Mouse (Mus musculus): ENCODE measurements around the gene Gm3045. TPM values are rescaled to one million over a fixed set of nuclear protein-coding genes. Genes with fewer than 3 reads are reported as not detected.
A peak's percentile ranks its signal among the peaks of the same experiment; 100 is the strongest.

Gene Gm3045
- polyA plus RNA-seq, 1 experiment from 2014 or later: not detected

DNA sequence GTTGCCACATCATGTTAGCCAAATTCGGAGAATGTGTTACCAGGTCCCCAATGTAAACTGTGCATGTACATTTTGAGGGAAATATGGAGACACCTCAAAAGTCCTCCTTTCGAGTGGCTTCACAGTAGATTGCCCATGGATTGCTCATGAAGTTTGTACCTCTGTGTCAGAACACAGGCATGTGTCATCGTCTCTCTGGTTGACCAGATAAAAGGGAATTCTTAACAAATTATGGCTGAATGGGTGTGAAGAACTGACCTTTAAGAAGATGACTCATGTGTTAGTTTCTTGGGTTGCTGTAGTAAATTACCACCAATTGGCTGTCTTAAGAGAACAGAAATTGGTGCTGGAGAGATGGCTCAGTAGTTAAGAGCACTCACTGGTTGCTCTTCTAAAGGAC, 17.7 kb downstream of the Gm3045 start:
- Histone ChIP-seq H3K36me3 (no peaks in the 10 kb centered on the region), H3K4me2 (replicated peaks) (no peak overlapping the region), H3K4me3 (replicated peaks) (no peak overlapping the region), H3K27ac (no peak overlapping the region), H3K9me3 (no peaks in the 10 kb centered on the region), H3K9ac (no peak overlapping the region), H3K4me1 (replicated peaks) (no peaks in the 10 kb centered on the region), H3K27me3 (replicated peaks) (peaks cover 18% of the 10 kb centered on the region)
- 83% methylated on average over 3 of the region's 3 CpGs for WGBS
- ATAC-seq: no peak

- Histone ChIP-seq H3K9me3 (no peaks in the 10 kb centered on the region), H3K4me2 (replicated peaks) (no peak overlapping the region), H3K4me1 (replicated peaks) (no peaks in the 10 kb centered on the region), H3K27me3 (replicated peaks) (peaks cover 9% of the 10 kb centered on the region), H3K4me3 (replicated peaks) (no peak overlapping the region), H3K36me3 (no peaks in the 10 kb centered on the region), H3K9ac (no peak overlapping the region), H3K27ac (no peak overlapping the region)
- ATAC-seq: no peak
- 74% methylated on average over 6 of the region's 6 CpGs for WGBS
Measured at GRCm38 (mm10) chr13:56444996-56445395, 18.6 kb downstream of the Gm3045 start.

GRCm38 (mm10) chr13:56449239-56450030, 23.0 kb downstream of the Gm3045 start:
- no peak overlapping the region for H3K9ac ChIP-seq
- no peak overlapping the region for H3K27ac ChIP-seq
- H3K36me3 ChIP-seq: no peaks in the 10 kb centered on the region
- H3K4me1 ChIP-seq (replicated peaks): no peaks in the 10 kb centered on the region
- no peak for ATAC-seq
- 75% methylated on average over 10 of the region's 10 CpGs for WGBS
- H3K4me2 ChIP-seq (replicated peaks): no peak overlapping the region
- H3K4me3 ChIP-seq (replicated peaks): no peak overlapping the region
- no peaks in the 10 kb centered on the region for H3K9me3 ChIP-seq
- H3K27me3 ChIP-seq (replicated peaks): no peaks in the 10 kb centered on the region

DNA sequence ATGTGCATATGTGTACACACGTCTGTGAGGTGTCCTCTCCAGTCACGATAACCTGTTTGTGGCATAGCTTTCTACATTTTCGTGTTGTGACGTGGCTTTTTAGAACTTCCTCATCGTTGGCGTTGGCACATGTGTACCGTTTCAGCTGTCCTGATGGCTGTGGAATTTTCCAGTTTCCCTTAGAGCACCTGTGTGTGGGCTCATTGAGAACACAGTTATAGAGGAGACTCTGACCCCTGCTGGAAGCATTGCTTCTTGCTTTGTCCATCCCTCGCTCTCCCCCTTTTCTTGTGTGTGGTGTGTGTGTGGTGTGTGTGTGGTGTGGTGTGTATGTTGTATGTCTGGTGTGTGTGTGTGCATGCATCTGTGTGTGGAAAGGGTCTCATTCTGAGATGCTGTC, 23.6 kb downstream of the Gm3045 start:
- H3K9me3 ChIP-seq: no peaks in the 10 kb centered on the region
- no peak overlapping the region for H3K4me3 ChIP-seq (replicated peaks)
- H3K4me2 ChIP-seq (replicated peaks): no peak overlapping the region
- H3K4me1 ChIP-seq (replicated peaks): no peaks in the 10 kb centered on the region
- no peaks in the 10 kb centered on the region for H3K36me3 ChIP-seq
- H3K27me3 ChIP-seq (replicated peaks): no peaks in the 10 kb centered on the region
- 79% methylated on average over 8 of the region's 8 CpGs for WGBS
- no peak overlapping the region for H3K27ac ChIP-seq
- H3K9ac ChIP-seq: no peak overlapping the region
- ATAC-seq: no peak

- 39% methylated on average over 9 of the region's 9 CpGs for WGBS
- H3K4me2 ChIP-seq (replicated peaks): peak overlapping the region; percentile 42
- no peaks in the 10 kb centered on the region; the same call in 1 of the 2 replicates for H3K4me1 ChIP-seq (replicated peaks)
- ATAC-seq: 0 out of 2 replicates have a peak, but pooled peaks have one; percentile 25
- H3K27me3 ChIP-seq (replicated peaks): no peaks in the 10 kb centered on the region
- H3K36me3 ChIP-seq: no peaks in the 10 kb centered on the region
- H3K9me3 ChIP-seq: no peaks in the 10 kb centered on the region
- H3K9ac ChIP-seq: no peak overlapping the region
- no peak overlapping the region for H3K4me3 ChIP-seq (replicated peaks)
- no peak overlapping the region for H3K27ac ChIP-seq
Measured at GRCm38 (mm10) chr13:56458001-56458400, 31.6 kb downstream of the Gm3045 start.

GRCm38 (mm10) chr13:56461460-56461859, 35.1 kb downstream of the Gm3045 start:
- no peak overlapping the region for H3K9ac ChIP-seq
- no peaks in the 10 kb centered on the region for H3K36me3 ChIP-seq
- WGBS: 76% methylated on average over 4 of the region's 4 CpGs
- no peaks in the 10 kb centered on the region; the same call in 1 of the 2 replicates for H3K4me1 ChIP-seq (replicated peaks)
- ATAC-seq: no peak
- H3K4me2 ChIP-seq (replicated peaks): no peak overlapping the region
- no peaks in the 10 kb centered on the region for H3K27me3 ChIP-seq (replicated peaks)
- H3K9me3 ChIP-seq: no peaks in the 10 kb centered on the region
- no peak overlapping the region for H3K27ac ChIP-seq
- no peak overlapping the region for H3K4me3 ChIP-seq (replicated peaks)

GRCm38 (mm10) chr13:56462791-56463190, 36.4 kb downstream of the Gm3045 start:
- Histone ChIP-seq H3K4me3 (replicated peaks) (no peak overlapping the region), H3K9me3 (no peaks in the 10 kb centered on the region), H3K4me1 (replicated peaks) (no peaks in the 10 kb centered on the region), H3K9ac (no peak overlapping the region), H3K27me3 (replicated peaks) (no peaks in the 10 kb centered on the region), H3K4me2 (replicated peaks) (no peak overlapping the region), H3K36me3 (no peaks in the 10 kb centered on the region), H3K27ac (no peak overlapping the region)
- ATAC-seq: no peak
- 91% methylated on average over 4 of the region's 4 CpGs for WGBS

DNA sequence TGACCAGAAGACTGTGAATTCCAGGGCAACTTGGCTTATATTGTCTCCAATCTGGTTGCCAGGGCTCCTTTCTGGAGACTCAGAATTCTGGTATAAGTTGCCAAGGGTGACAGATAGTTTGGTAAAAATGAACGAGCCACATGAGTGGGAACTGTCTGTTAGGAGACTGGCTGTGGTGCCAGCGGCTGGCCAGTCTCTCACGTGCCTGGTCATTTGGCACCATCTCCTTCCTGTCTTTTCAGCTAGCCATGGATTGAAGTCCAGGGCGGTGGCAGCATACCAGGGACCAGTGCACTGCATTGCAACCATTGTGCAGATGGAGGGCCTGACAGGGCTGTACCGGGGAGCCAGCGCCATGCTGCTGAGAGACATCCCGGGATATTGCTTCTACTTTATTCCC, 36.9 kb downstream of the Gm3045 start:
- Histone ChIP-seq H3K27ac (no peak overlapping the region), H3K4me3 (replicated peaks) (no peak overlapping the region), H3K4me1 (replicated peaks) (no peaks in the 10 kb centered on the region), H3K9me3 (no peaks in the 10 kb centered on the region), H3K27me3 (replicated peaks) (no peaks in the 10 kb centered on the region), H3K4me2 (replicated peaks) (no peak overlapping the region), H3K36me3 (no peaks in the 10 kb centered on the region), H3K9ac (no peak overlapping the region)
- no peak for ATAC-seq
- 87% methylated on average over 7 of the region's 7 CpGs for WGBS

DNA sequence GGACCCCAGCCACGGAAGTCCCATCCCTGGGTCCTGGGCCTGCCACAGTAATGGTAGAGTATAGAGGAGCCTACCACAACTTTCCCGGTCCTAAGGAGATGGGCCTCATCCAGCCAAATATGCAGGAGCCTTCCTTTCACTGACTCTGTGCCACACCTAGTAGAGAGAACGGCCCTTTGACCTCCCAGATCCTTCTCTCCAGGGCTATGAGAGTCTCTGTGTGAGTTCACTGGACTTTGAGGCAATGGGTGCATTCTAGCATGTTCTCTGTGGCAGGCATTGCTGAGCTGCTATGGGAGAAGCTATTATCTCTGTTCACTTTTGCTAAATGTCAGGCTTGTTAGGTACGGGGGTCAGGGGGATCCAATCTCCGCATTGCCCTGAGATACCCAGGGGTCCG, 37.4 kb downstream of the Gm3045 start:
- Histone ChIP-seq H3K36me3 (no peaks in the 10 kb centered on the region), H3K9ac (no peak overlapping the region), H3K27me3 (replicated peaks) (no peaks in the 10 kb centered on the region), H3K27ac (no peak overlapping the region), H3K4me1 (replicated peaks) (no peaks in the 10 kb centered on the region), H3K4me2 (replicated peaks) (no peak overlapping the region), H3K9me3 (no peaks in the 10 kb centered on the region), H3K4me3 (replicated peaks) (no peak overlapping the region)
- no peak for ATAC-seq
- WGBS: 80% methylated on average over 6 of the region's 6 CpGs

- 94% methylated on average over 7 of the region's 7 CpGs for WGBS
- no peaks in the 10 kb centered on the region for H3K9me3 ChIP-seq
- no peaks in the 10 kb centered on the region for H3K27me3 ChIP-seq (replicated peaks)
- no peaks in the 10 kb centered on the region for H3K36me3 ChIP-seq
- no peak overlapping the region for H3K27ac ChIP-seq
- H3K4me1 ChIP-seq (replicated peaks): no peaks in the 10 kb centered on the region; the same call in 1 of the 2 replicates
- no peak overlapping the region for H3K4me3 ChIP-seq (replicated peaks)
- no peak for ATAC-seq
- H3K9ac ChIP-seq: no peak overlapping the region
- H3K4me2 ChIP-seq (replicated peaks): no peak overlapping the region
Measured at GRCm38 (mm10) chr13:56467786-56468185, 41.4 kb downstream of the Gm3045 start.

DNA sequence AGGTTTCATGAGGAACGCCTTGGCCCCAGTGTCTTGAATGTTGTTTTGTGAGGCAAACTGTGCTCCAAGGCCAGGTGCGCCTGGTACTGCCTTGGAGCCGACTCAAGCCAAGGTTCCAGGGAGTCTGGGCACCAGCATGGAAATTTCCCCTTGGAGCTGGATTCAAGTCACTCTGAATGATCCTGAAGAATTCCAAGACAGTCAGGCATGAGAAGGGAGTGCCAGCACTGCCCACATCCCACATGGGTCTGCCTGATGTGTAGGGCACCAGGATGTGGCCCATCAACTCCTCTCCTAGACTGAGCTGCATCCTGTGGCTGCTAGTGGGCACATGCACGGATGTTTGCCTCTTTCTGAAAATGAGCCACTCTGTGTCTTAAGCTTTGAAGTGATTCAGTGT, 42.1 kb downstream of the Gm3045 start:
- WGBS: 90% methylated on average over 4 of the region's 4 CpGs
- no peak overlapping the region for H3K4me2 ChIP-seq (replicated peaks)
- no peaks in the 10 kb centered on the region for H3K9me3 ChIP-seq

DNA sequence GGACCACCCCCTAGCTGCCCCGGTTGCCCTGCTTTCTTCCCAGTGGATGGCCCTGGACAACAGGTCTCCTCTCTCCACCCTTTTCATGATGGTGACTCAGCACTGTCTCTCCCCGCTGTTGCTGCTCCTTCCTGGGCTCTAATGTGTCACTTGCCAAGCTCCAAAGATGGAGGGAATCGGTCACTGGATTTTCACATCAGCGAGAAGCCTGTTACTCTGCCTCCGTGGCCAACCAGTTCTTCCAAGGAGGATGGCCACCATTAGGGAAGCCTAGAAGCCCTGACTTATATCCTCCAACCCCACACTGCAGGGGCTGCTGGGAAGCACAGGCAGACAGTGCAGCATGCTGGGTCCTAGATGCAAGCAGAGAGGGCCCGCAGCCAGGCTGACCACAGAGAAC, 44.8 kb downstream of the Gm3045 start:
- H3K27ac ChIP-seq: no peak overlapping the region
- no peaks in the 10 kb centered on the region for H3K27me3 ChIP-seq (replicated peaks)
- no peaks in the 10 kb centered on the region for H3K36me3 ChIP-seq
- H3K4me2 ChIP-seq (replicated peaks): no peak overlapping the region
- 88% methylated on average over 6 of the region's 6 CpGs for WGBS
- H3K4me3 ChIP-seq (replicated peaks): no peak overlapping the region
- no peaks in the 10 kb centered on the region for H3K9me3 ChIP-seq
- no peak overlapping the region for H3K9ac ChIP-seq
- ATAC-seq: no peak
- H3K4me1 ChIP-seq (replicated peaks): no peaks in the 10 kb centered on the region; the same call in 1 of the 2 replicates

More for the DNA sequence above, 42.1 kb downstream of the Gm3045 start:
- Histone ChIP-seq H3K4me3 (replicated peaks) (no peak overlapping the region), H3K27me3 (replicated peaks) (no peaks in the 10 kb centered on the region), H3K36me3 (no peaks in the 10 kb centered on the region), H3K4me1 (replicated peaks) (no peaks in the 10 kb centered on the region; the same call in 1 of the 2 replicates), H3K27ac (no peak overlapping the region), H3K9ac (no peak overlapping the region)
- ATAC-seq: no peak

DNA sequence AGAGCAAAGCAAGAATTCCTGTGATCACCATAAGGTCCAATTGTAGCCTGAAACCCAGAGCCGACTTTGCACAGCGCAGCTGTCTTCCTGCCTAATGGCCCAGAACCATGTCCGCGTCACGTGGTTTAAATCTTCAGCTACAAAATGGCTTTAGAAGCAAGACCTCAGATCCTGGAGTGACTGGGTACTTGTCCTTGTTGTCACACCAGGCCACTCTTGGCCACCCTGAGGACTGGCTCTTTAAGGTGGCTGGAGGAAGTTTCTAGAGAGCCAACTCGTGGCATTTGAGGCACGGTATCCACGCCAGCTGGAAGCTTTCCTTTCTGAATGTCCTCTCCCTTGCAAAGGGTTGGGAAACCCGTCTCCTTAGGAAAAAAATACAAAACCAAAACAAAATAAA, 45.6 kb downstream of the Gm3045 start:
- H3K4me2 ChIP-seq (replicated peaks): no peak overlapping the region
- WGBS: 64% methylated on average over 9 of the region's 9 CpGs
- H3K27me3 ChIP-seq (replicated peaks): no peaks in the 10 kb centered on the region
- no peaks in the 10 kb centered on the region; the same call in 1 of the 2 replicates for H3K4me1 ChIP-seq (replicated peaks)
- H3K9ac ChIP-seq: no peak overlapping the region
- no peak overlapping the region for H3K4me3 ChIP-seq (replicated peaks)
- no peak for ATAC-seq
- peak overlapping the region; percentile 32; the same call in 1 of the 2 replicates for H3K27ac ChIP-seq
- H3K9me3 ChIP-seq: no peaks in the 10 kb centered on the region
- H3K36me3 ChIP-seq: no peaks in the 10 kb centered on the region
